Mouse (Mus musculus) c-Kit-positive CD71-positive TER-119-negative erythroid progenitor cells, embryonic 14.5 days (primary cell): ENCODE data around the gene Olfr287.

Experiments used
- DNase-seq: peaks from one replicate; pipeline ENCODE4 v3.0.0-alpha.2; 2013; ENCODE audit warnings: low read depth

The Olfr287 gene

GRCm38 (mm10) chr15:98220877-98221276 lies at the start of gene Olfr287, which contains the start of gene Gm44579:
Olfr287 (minus strand) TSS chr15:98221056.
Gm44579 (minus strand) TSS chr15:98220977.
- DNase-seq: no peak

GRCm38 (mm10) chr15:98257776-98258175 lies 36.9 kb upstream of the Olfr287 start:
- DNase-seq: no peak

- DNase-seq: no peak
These were observed 36.3 kb upstream of the Olfr287 start, which contains the start of gene H1fnt for GRCm38 (mm10) chr15:98257193-98257592. H1fnt (minus strand) TSS chr15:98257293.

- DNase-seq: no peak
These were observed 35.4 kb upstream of the Olfr287 start for GRCm38 (mm10) chr15:98256271-98256670.

- no peak for DNase-seq
These were observed 14.6 kb upstream of the Olfr287 start for GRCm38 (mm10) chr15:98235442-98235841.

- DNase-seq: no peak
These were observed 13.5 kb upstream of the Olfr287 start, which contains the start of gene Olfr286 for GRCm38 (mm10) chr15:98234350-98234749. Olfr286 (minus strand) TSS chr15:98234450.

GRCm38 (mm10) chr15:98226096-98226495 lies 5.2 kb upstream of the Olfr287 start:
- no peak for DNase-seq

- no peak for DNase-seq
These were observed 4.8 kb upstream of the Olfr287 start for GRCm38 (mm10) chr15:98225610-98226009.

GRCm38 (mm10) chr15:98222377-98222776 lies 1.5 kb upstream of the Olfr287 start:
- no peak for DNase-seq

- no peak for DNase-seq
These were observed 6.7 kb downstream of the Olfr287 start for GRCm38 (mm10) chr15:98214130-98214529.

- no peak for DNase-seq
These were observed 7.5 kb downstream of the Olfr287 start for GRCm38 (mm10) chr15:98213336-98213870.

GRCm38 (mm10) chr15:98209676-98210075 lies 11.2 kb downstream of the Olfr287 start:
- DNase-seq: no peak

GRCm38 (mm10) chr15:98195442-98195841 lies 25.4 kb downstream of the Olfr287 start, which contains the start of gene Olfr288:
Olfr288 (minus strand) TSS chr15:98195542.
- DNase-seq: no peak

- no peak for DNase-seq
These were observed 36.4 kb downstream of the Olfr287 start for GRCm38 (mm10) chr15:98184456-98184855.

- no peak for DNase-seq
These were observed 38.8 kb downstream of the Olfr287 start for GRCm38 (mm10) chr15:98181856-98182570.

GRCm38 (mm10) chr15:98181132-98181711 lies 39.6 kb downstream of the Olfr287 start:
- peak; percentile 79 for DNase-seq

- DNase-seq: no peak
These were observed 40.2 kb downstream of the Olfr287 start for GRCm38 (mm10) chr15:98180567-98181131.

GRCm38 (mm10) chr15:98177320-98177719 lies 43.5 kb downstream of the Olfr287 start:
- no peak for DNase-seq

GRCm38 (mm10) chr15:98173821-98174220 lies 47.0 kb downstream of the Olfr287 start:
- peak; percentile 45 for DNase-seq

GRCm38 (mm10) chr15:98172113-98172512 lies 48.7 kb downstream of the Olfr287 start:
- DNase-seq: no peak

- DNase-seq: no peak
These were observed 49.9 kb downstream of the Olfr287 start for GRCm38 (mm10) chr15:98170917-98171316.

- DNase-seq: no peak
These were observed 50.5 kb downstream of the Olfr287 start for GRCm38 (mm10) chr15:98170365-98170764.

GRCm38 (mm10) chr15:98168622-98169004 lies 52.2 kb downstream of the Olfr287 start:
- DNase-seq: no peak
